Mouse (Mus musculus): Measurements from ENCODE around the gene Plekhd1. TPM values are rescaled to one million over a fixed set of nuclear protein-coding genes. Genes with fewer than 3 reads are reported as not detected.

Plekhd1 gene
- polyA plus RNA-seq, 1 experiment from 2014 or later: 4.6 TPM

GRCm38 (mm10) chr12:80734526-80735470, 42.4 kb downstream of the Plekhd1 start:
- H3K9ac ChIP-seq: no peak overlapping the region
- H3K36me3 ChIP-seq (ENCODE audit: insufficient read depth): no peaks in the 10 kb centered on the region
- no peak overlapping the region for H3K4me2 ChIP-seq
- H3K4me1 ChIP-seq (ENCODE audit: insufficient read depth): no peaks in the 10 kb centered on the region
- no peaks in the 10 kb centered on the region; the same call in 1 of the 2 replicates for H3K27me3 ChIP-seq (ENCODE audit: insufficient read depth, low read length)
- H3K4me3 ChIP-seq (ENCODE audit: low read depth, low read length): no peak overlapping the region
- no peaks in the 10 kb centered on the region for H3K9me3 ChIP-seq (ENCODE audit: low read depth, low read length)
- no peak overlapping the region for H3K27ac ChIP-seq (ENCODE audit: low read depth)
- ATAC-seq (ENCODE audit: insufficient read depth) (no peak), DNase-seq (no peak)
- TF ChIP-seq CTCF (IDR thresholded peaks at IDR 0.05; ENCODE audit: low read depth): no peak
- WGBS: 42% methylated on average over 13 of the region's 13 CpGs

GRCm38 (mm10) chr12:80736464-80737282, 44.3 kb downstream of the Plekhd1 start:
- Histone ChIP-seq H3K9me3 (ENCODE audit: low read depth, low read length) (no peaks in the 10 kb centered on the region), H3K4me2 (no peak overlapping the region), H3K9ac (no peak overlapping the region), H3K27me3 (ENCODE audit: insufficient read depth, low read length) (no peaks in the 10 kb centered on the region; the same call in 1 of the 2 replicates), H3K4me1 (ENCODE audit: insufficient read depth) (no peaks in the 10 kb centered on the region), H3K27ac (ENCODE audit: low read depth) (no peak overlapping the region), H3K4me3 (ENCODE audit: low read depth, low read length) (no peak overlapping the region), H3K36me3 (ENCODE audit: insufficient read depth) (no peaks in the 10 kb centered on the region)
- ATAC-seq (ENCODE audit: insufficient read depth): peak; percentile 41; the same call in 1 of the 2 replicates
- peak; percentile 80 for DNase-seq
- TF ChIP-seq CTCF (IDR thresholded peaks at IDR 0.05; ENCODE audit: low read depth): no peak
- 23% methylated on average over 13 of the region's 13 CpGs for WGBS

GRCm38 (mm10) chr12:80737283-80737600, 44.9 kb downstream of the Plekhd1 start:
- 59% methylated on average over 5 of the region's 5 CpGs for WGBS
- TF ChIP-seq CTCF (IDR thresholded peaks at IDR 0.05; ENCODE audit: low read depth): no peak
- Histone ChIP-seq H3K4me3 (ENCODE audit: low read depth, low read length) (no peak overlapping the region), H3K9me3 (ENCODE audit: low read depth, low read length) (no peaks in the 10 kb centered on the region), H3K36me3 (ENCODE audit: insufficient read depth) (no peaks in the 10 kb centered on the region), H3K4me2 (no peak overlapping the region), H3K27me3 (ENCODE audit: insufficient read depth, low read length) (no peaks in the 10 kb centered on the region; the same call in 1 of the 2 replicates), H3K4me1 (ENCODE audit: insufficient read depth) (no peaks in the 10 kb centered on the region), H3K9ac (no peak overlapping the region), H3K27ac (ENCODE audit: low read depth) (no peak overlapping the region)
- DNase-seq (no peak), ATAC-seq (ENCODE audit: insufficient read depth) (no peak)

- ATAC-seq (ENCODE audit: insufficient read depth): no peak
- peak; percentile 66 for TF ChIP-seq CTCF (IDR thresholded peaks at IDR 0.05; ENCODE audit: low read depth)
Observed at GRCm38 (mm10) chr12:80739482-80739881, 47.1 kb downstream of the Plekhd1 start.

GRCm38 (mm10) chr12:80744614-80745013, 52.2 kb downstream of the Plekhd1 start:
- Histone ChIP-seq H3K27me3 (ENCODE audit: insufficient read depth, low read length) (no peaks in the 10 kb centered on the region), H3K9ac (no peak overlapping the region), H3K4me1 (ENCODE audit: insufficient read depth) (no peaks in the 10 kb centered on the region), H3K4me3 (ENCODE audit: low read depth, low read length) (no peak overlapping the region), H3K4me2 (no peak overlapping the region), H3K27ac (ENCODE audit: low read depth) (no peak overlapping the region), H3K9me3 (ENCODE audit: low read depth, low read length) (no peaks in the 10 kb centered on the region), H3K36me3 (ENCODE audit: insufficient read depth) (no peaks in the 10 kb centered on the region)
- ATAC-seq (ENCODE audit: insufficient read depth) (peak; percentile 66; the same call in 1 of the 2 replicates), DNase-seq (peak; percentile 45)
- no peak for TF ChIP-seq CTCF (IDR thresholded peaks at IDR 0.05; ENCODE audit: low read depth)
- 70% methylated on average over 1 of the region's 1 CpGs for WGBS

More at GRCm38 (mm10) chr12:80739482-80739881, 47.1 kb downstream of the Plekhd1 start:
- 24% methylated on average over 9 of the region's 9 CpGs for WGBS
- Histone ChIP-seq H3K4me3 (ENCODE audit: low read depth, low read length) (no peak overlapping the region), H3K27me3 (ENCODE audit: insufficient read depth, low read length) (no peaks in the 10 kb centered on the region; the same call in 1 of the 2 replicates), H3K9me3 (ENCODE audit: low read depth, low read length) (no peaks in the 10 kb centered on the region), H3K4me1 (ENCODE audit: insufficient read depth) (no peaks in the 10 kb centered on the region), H3K4me2 (no peak overlapping the region), H3K36me3 (ENCODE audit: insufficient read depth) (no peaks in the 10 kb centered on the region), H3K9ac (no peak overlapping the region), H3K27ac (ENCODE audit: low read depth) (no peak overlapping the region)
- peak; percentile 23 for DNase-seq

- H3K4me1 ChIP-seq (ENCODE audit: insufficient read depth): no peaks in the 10 kb centered on the region
- no peaks in the 10 kb centered on the region for H3K9me3 ChIP-seq (ENCODE audit: low read depth, low read length)
- no peak overlapping the region for H3K4me3 ChIP-seq (ENCODE audit: low read depth, low read length)
- H3K27ac ChIP-seq (ENCODE audit: low read depth): no peak overlapping the region; the same call in 1 of the 2 replicates
- no peak overlapping the region for H3K4me2 ChIP-seq
- 50% methylated on average over 8 of the region's 8 CpGs for WGBS
- TF ChIP-seq CTCF (IDR thresholded peaks at IDR 0.05; ENCODE audit: low read depth): no peak
- no peak overlapping the region for H3K9ac ChIP-seq
- ATAC-seq (ENCODE audit: insufficient read depth) (no peak), DNase-seq (no peak)
- no peaks in the 10 kb centered on the region for H3K36me3 ChIP-seq (ENCODE audit: insufficient read depth)
- H3K27me3 ChIP-seq (ENCODE audit: insufficient read depth, low read length): no peaks in the 10 kb centered on the region
Observed at GRCm38 (mm10) chr12:80746031-80746813, 53.8 kb downstream of the Plekhd1 start.

Data from lung, embryonic 14.5 days (tissue).